Comparison of ENCODE assay signal across 8 mouse cellular contexts in genomic region chr11:88717644-88718049, GRCm38 (mm10). TPM values are rescaled to one million over a fixed set of nuclear protein-coding genes. Genes with fewer than 3 reads are reported as not detected.
A peak's percentile ranks its signal among the peaks of the same experiment; 100 is the strongest.
DNase-seq lines count a peak whose midpoint lies in the region; ATAC-seq and TF ChIP-seq lines count a peak whose summit lies in the region.

No protein-coding gene starts in this region.

- DNase-seq in kidney, postnatal 14 days: no peak
- DNase-seq in ES-E14 (ENCODE audit: low read depth, low spot score): no peak
- DNase-seq in MN1 (ENCODE audit: low spot score): no peak

- peaks cover 19% of the 10 kb centered on the region for H3K4me1 ChIP-seq in kidney, embryonic 14.5 days (ENCODE audit: control insufficient read depth, insufficient read depth, low read length)
- H3K4me1 ChIP-seq in ES-E14 (ENCODE audit: control insufficient read depth in 2 of 2, insufficient read depth in 2 of 2, low read length in 2 of 2, poor library complexity in 1 of 2): peaks cover 4 to 13% of the 10 kb centered on the region in 2 experiments
- no peaks in the 10 kb centered on the region; the same call in 1 of the 2 replicates for H3K4me1 ChIP-seq in embryonic fibroblast, embryonic 13.5 days (ENCODE audit: control insufficient read depth, insufficient read depth, low read length)
- H3K4me1 ChIP-seq in limb, embryonic 13.5 days: peaks cover 50% of the 10 kb centered on the region
- H3K4me1 ChIP-seq in neural tube, embryonic 12.5 days: peaks cover 51% of the 10 kb centered on the region

- H3K4me3 ChIP-seq in kidney, embryonic 14.5 days (ENCODE audit: low read length): peak overlapping the region; percentile 95
- H3K4me3 ChIP-seq in ES-E14 (ENCODE audit: insufficient read depth in 1 of 2, low read depth in 1 of 2, low read length in 2 of 2, poor library complexity in 1 of 2, severe bottlenecking in 1 of 2): peak overlapping the region; percentile 94 to 100
- peak overlapping the region; percentile 87 for H3K4me3 ChIP-seq in embryonic fibroblast, embryonic 13.5 days (ENCODE audit: insufficient read depth, low read length)
- peak overlapping the region; percentile 91 for H3K4me3 ChIP-seq in limb, embryonic 13.5 days
- H3K4me3 ChIP-seq in neural tube, embryonic 12.5 days: peak overlapping the region; percentile 98

- peak overlapping the region; percentile 82 for H3K4me2 ChIP-seq in kidney, embryonic 14.5 days (replicated peaks; ENCODE audit: low read depth, low read length)
- H3K4me2 ChIP-seq in limb, embryonic 13.5 days (replicated peaks): peak overlapping the region; percentile 90
- H3K4me2 ChIP-seq in neural tube, embryonic 12.5 days (replicated peaks): peak overlapping the region; percentile 86

- peak overlapping the region; percentile 92 for H3K27ac ChIP-seq in kidney, embryonic 14.5 days (ENCODE audit: low read depth, low read length)
- peak overlapping the region; percentile 58 for H3K27ac ChIP-seq in ES-E14 (ENCODE audit: insufficient read depth, low read depth, low read length, poor library complexity, severe bottlenecking)
- H3K27ac ChIP-seq in embryonic fibroblast, embryonic 13.5 days (ENCODE audit: insufficient read depth, low read length): no peak overlapping the region
- peak overlapping the region; percentile 88 for H3K27ac ChIP-seq in limb, embryonic 13.5 days
- peak overlapping the region; percentile 70; the same call in 1 of the 2 replicates for H3K27ac ChIP-seq in neural tube, embryonic 12.5 days

- H3K9me3 ChIP-seq in kidney, embryonic 14.5 days (ENCODE audit: control insufficient read depth, low read length): no peaks in the 10 kb centered on the region
- no peaks in the 10 kb centered on the region for H3K9me3 ChIP-seq in ES-E14 (ENCODE audit: control insufficient read depth, insufficient read depth, low read depth, low read length)
- H3K9me3 ChIP-seq in limb, embryonic 13.5 days: no peaks in the 10 kb centered on the region
- H3K9me3 ChIP-seq in neural tube, embryonic 12.5 days: no peaks in the 10 kb centered on the region

- H3K36me3 ChIP-seq in kidney, embryonic 14.5 days (ENCODE audit: control insufficient read depth, insufficient read depth, low read length): peaks cover 8% of the 10 kb centered on the region; the same call in 1 of the 2 replicates
- H3K36me3 ChIP-seq in ES-E14 (ENCODE audit: control insufficient read depth, insufficient read depth, low read length, poor library complexity, severe bottlenecking): peaks cover 4% of the 10 kb centered on the region; the same call in 1 of the 2 replicates
- H3K36me3 ChIP-seq in limb, embryonic 13.5 days: no peaks in the 10 kb centered on the region; the same call in 1 of the 2 replicates
- H3K36me3 ChIP-seq in neural tube, embryonic 12.5 days: no peaks in the 10 kb centered on the region

- no peak for TF ChIP-seq CTCF in embryonic fibroblast, embryonic 13.5 days (IDR thresholded peaks at IDR 0.05; ENCODE audit: borderline replicate concordance, insufficient read depth, low read length)

- ATAC-seq in kidney, embryonic 14.5 days (ENCODE audit: low FRiP score, low TSS enrichment): peak; percentile 41
- ATAC-seq in limb, embryonic 13.5 days (ENCODE audit: low FRiP score, low read depth): no peak; the same call in none of the 2 replicates
- peak; percentile 29 for ATAC-seq in neural tube, embryonic 12.5 days (ENCODE audit: low FRiP score, low read depth)
- ATAC-seq in erythroid progenitor cell, adult 5-6 weeks (replicated peaks; ENCODE audit: low FRiP score, poor library complexity, severe bottlenecking): no peak

- H3K27me3 ChIP-seq in kidney, embryonic 14.5 days (ENCODE audit: control insufficient read depth, insufficient read depth, low read length): no peaks in the 10 kb centered on the region
- H3K27me3 ChIP-seq in limb, embryonic 13.5 days: peaks cover 5% of the 10 kb centered on the region; the same call in 1 of the 2 replicates
- no peaks in the 10 kb centered on the region for H3K27me3 ChIP-seq in neural tube, embryonic 12.5 days (replicated peaks)

- TF ChIP-seq POLR2A in embryonic fibroblast, embryonic 13.5 days (IDR thresholded peaks at IDR 0.05; ENCODE audit: low read depth, low read length): no peak

- in situ Hi-C loops in ES-E14 (cut with MboI; ENCODE audit: low sequenced_read_pairs in 2 of 2, unreplicated experiment in 2 of 2): no loop called here

- 0% methylated on average over 19 of the region's 38 CpGs for WGBS in kidney, embryonic 14.5 days
- 0% methylated on average over 14 of the region's 38 CpGs for WGBS in limb, embryonic 13.5 days
- under 1% methylated on average over 38 of the region's 38 CpGs for WGBS in neural tube, embryonic 12.5 days

- peak overlapping the region; percentile 99 for H3K9ac ChIP-seq in kidney, embryonic 14.5 days (ENCODE audit: low read depth, low read length)
- peak overlapping the region; percentile 92 for H3K9ac ChIP-seq in ES-E14 (ENCODE audit: insufficient read depth, low read depth, low read length, poor library complexity, severe bottlenecking)
- H3K9ac ChIP-seq in limb, embryonic 13.5 days: peak overlapping the region; percentile 98
- H3K9ac ChIP-seq in neural tube, embryonic 12.5 days: peak overlapping the region; percentile 98

TF ChIP-seq in ES-E14, 5 proteins besides CTCF, POLR2A, EP300 and RAD21:
- TF ChIP-seq HCFC1 (IDR thresholded peaks at IDR 0.05; ENCODE audit: borderline replicate concordance, insufficient read depth, low read length) (no peak), ZC3H11A (IDR thresholded peaks at IDR 0.05; ENCODE audit: borderline replicate concordance, low read depth, low read length) (no peak), ZNF384 (IDR thresholded peaks at IDR 0.05; ENCODE audit: low read depth, low read length) (no peak), CHD2 (IDR thresholded peaks at IDR 0.05; ENCODE audit: low read depth, low read length) (no peak), MAFK (IDR thresholded peaks at IDR 0.05; ENCODE audit: insufficient read depth, low read depth, low read length) (no peak)
TF ChIP-seq in ES-E14: peak in this region for 0.

RNA-seq across cellular contexts. Expression of gene Msi2, which starts 0.7 kb away (rescaled TPM):
- polyA plus RNA-seq in kidney, embryonic 14.5 days (2014; fragmentation: Nextera tagmentation; extraction: Ambion mirVana): 30.8 and 50.4 TPM in 2 replicates
- 66.4 and 94.8 TPM in 2 replicates for total RNA-seq in ES-E14 (2012; rRNA removed)
- 44.9 and 50.7 TPM in 2 replicates for polyA plus RNA-seq in embryonic fibroblast, embryonic 13.5 days (2011; ENCODE audit: insufficient read length, low read depth, missing spikeins)
- 21.1 and 21.3 TPM in 2 replicates for polyA plus RNA-seq in limb, embryonic 13.5 days (2015; fragmentation: Nextera tagmentation; extraction: Ambion mirVana)
- polyA plus RNA-seq in neural tube, embryonic 12.5 days (2016; fragmentation: Nextera tagmentation; extraction: Ambion mirVana): 27.9 and 37.7 TPM in 2 replicates
- total RNA-seq in erythroid progenitor cell, adult 5-6 weeks (2015; ENCODE audit: low replicate concordance): 8.4 and 10.5 TPM in 2 replicates
- total RNA-seq in erythroid progenitor cell, adult 5-6 weeks (2017; ENCODE audit: low replicate concordance): 18.1 and 44.6 TPM in 2 replicates

Comparison
In these comparisons a context has a peak if more than half of its experiments do, and no peak if none do; other contexts are left out.
1. ATAC-seq: peak in kidney, embryonic 14.5 days (single experiment) and neural tube, embryonic 12.5 days (single experiment); none in limb, embryonic 13.5 days (single experiment) and erythroid progenitor cell, adult 5-6 weeks (single experiment).
2. Peak in every context shown above with its lines, with median percentiles within 50 percentile points of each other: H3K4me2 ChIP-seq, H3K4me3 ChIP-seq and H3K9ac ChIP-seq.